Mouse (Mus musculus): ENCODE data around the gene Eno2. TPM values are rescaled to one million over a fixed set of nuclear protein-coding genes. Genes with fewer than 3 reads are reported as not detected.
"Not testable (repeated sequence)": the region's sequence is repeated elsewhere in the genome, so short reads cannot be mapped to it uniquely, and the experiment has no call there.

The Eno2 gene
- total RNA-seq (2021) = 1,000 to 10,000 TPM in 1 of 2 experiments, 100 to 1,000 TPM in 1; 956 to 1,045 TPM

- DNase-seq = peak; percentile 70 to 73
Observed at GRCm38 (mm10) chr6:124769101-124769765, at the start of gene Eno2. Eno2 (minus strand) TSS chr6:124769673.

GRCm38 (mm10) chr6:124817971-124818370, 48.5 kb upstream of the Eno2 start:
- DNase-seq = no peak

GRCm38 (mm10) chr6:124817563-124817962, 48.1 kb upstream of the Eno2 start:
- peak in 1 of 2 experiments; percentile 5 for DNase-seq

DNA sequence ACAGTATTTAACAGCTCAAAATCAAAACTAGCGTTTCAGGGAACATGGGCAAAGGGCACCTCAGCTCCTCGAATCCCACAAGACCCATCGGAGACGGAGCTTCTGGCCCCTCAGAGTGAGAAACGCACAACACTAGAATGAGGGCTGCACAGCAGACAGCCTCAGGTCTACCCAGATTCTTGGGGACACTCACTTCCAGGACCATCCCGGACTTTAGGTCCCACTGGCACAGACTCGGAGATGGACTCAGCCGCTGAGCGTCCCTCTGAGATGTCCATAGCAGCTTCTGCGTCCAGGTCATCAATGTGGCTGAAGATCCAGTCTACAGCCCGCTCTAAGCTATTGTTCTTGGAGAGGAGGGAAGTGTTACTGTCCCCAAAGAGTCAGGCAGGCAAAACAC, 47.7 kb upstream of the Eno2 start:
- peak in 1 of 2 experiments; percentile 2 for DNase-seq

GRCm38 (mm10) chr6:124816611-124817010, 47.1 kb upstream of the Eno2 start:
- DNase-seq = no peak

DNA sequence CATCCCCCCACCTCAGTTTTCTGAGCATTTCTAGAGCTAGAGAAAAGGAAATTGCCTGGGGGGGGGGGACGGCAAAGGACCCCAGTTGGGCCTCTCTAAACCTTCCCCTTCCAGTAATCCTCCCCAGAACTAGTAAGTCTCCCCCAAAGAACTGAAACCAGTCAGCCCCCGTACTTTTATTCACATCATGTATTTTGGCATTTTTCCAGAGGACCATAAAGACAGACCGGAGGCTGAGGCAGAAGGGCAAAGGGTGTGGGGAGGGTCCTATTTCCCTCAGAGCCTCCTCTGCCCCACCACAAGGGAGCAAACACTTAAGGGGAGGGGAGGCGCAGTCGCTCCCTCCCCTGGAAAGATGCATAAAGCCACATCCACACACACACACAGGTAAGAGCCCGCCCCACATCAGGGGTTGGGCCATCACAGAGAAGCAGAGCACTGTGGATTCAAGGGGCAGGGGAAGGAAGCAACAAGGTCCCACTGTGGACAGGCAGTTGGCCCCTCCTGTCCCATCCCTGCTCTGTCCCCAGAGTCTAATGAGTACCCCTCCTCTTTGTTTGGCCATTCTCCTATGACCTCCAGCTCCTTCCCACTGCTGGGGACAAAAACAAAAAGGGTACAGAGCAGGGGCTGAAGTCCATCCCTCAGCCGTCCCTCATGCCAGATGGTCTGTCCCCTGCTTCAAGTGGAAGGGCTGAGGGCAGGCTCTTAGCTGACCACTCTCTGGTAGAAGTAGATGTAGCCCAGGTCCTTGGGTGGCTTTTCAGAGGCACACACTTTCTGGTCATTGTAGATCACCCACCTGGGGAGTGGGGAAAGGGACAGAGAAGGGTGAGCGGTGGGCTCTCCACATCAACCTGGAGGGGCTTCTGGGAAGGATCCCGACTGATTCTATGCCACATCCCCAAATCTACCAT, 45.6 kb upstream of the Eno2 start:
- DNase-seq = no peak

DNA sequence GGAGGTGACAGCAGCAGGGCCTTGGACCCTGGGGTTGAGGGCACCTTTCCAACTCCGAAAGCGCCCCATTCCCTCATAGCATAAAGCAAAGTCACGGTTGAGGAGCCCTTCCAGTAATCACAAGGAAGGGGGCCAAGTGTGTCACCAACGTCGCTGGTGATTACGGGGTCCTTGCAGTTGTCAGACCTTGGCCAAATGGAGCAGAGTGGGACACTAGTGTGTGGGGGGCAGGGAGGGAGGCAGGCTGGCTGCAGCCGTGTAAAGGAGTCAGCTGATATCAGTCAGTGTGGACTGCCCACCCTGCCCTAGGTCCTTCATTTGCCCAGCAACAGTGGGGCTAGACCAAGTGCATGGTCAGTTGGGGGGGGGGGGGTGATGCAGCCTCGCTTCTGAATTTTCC, 45.0 kb upstream of the Eno2 start:
- DNase-seq = peak in 1 of 2 experiments; percentile 45

GRCm38 (mm10) chr6:124813933-124814332, 44.5 kb upstream of the Eno2 start, which contains the start of gene Tpi1:
Tpi1 (minus strand) TSS chr6:124814296.
- DNase-seq = peak; percentile 90 to 91

DNA sequence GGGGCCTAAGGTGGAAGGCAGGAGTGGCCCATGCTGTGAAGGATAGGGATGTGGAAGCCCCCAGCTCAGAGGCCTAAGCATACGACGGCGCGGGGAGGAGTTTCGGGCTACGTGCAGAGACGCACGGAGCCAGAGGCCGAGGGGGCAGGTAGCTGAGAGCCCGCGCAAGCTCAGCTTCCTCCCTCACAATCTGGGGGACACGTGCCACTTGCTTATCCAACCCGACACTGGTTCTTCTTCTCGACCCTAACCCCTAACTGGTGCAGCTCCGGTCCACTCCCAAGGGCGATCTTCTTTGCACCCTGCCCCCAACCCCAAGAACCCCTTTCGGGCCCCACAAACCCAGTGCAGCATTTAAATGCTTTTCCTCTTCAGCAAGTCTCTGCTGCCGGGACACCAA, 44.0 kb upstream of the Eno2 start:
- peak; percentile 68 to 74 for DNase-seq

DNA sequence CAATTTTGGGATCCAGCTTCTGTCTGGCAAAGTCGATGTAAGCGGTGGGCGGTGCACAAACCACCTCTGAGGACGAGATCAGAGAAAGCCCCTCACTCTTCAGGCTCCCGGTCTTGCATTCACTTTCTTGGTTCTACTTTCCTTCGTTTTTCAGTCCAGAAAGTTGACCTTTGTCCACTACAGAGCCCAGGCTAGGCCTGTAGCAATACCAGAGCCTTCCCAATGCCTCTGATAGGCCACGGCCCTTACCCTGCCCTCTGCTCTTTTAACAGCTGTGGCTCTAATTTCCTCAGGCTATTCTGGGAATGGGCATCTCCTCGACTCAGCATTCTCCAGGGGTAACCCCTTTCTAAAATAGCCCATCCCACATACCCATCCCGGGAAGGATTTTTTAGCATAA, 43.4 kb upstream of the Eno2 start:
- no peak for DNase-seq

- peak in 1 of 2 experiments; percentile 1 for DNase-seq
Observed at GRCm38 (mm10) chr6:124811701-124812560, 42.5 kb upstream of the Eno2 start.

DNA sequence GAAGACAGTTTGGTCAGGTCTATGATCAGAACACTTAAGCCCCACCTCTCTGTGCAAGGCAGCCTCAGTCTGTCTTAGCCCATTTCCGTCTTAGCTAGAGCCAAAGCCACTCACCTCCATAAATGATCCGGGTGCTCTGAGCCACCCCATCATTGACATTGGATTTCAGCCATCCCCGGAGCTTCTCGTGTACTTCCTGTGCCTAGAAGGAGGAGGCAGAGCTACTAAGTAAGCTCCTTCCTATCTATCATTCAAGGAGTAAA, 41.9 kb upstream of the Eno2 start:
- peak in 1 of 2 experiments; percentile 1 for DNase-seq

- not testable (repeated sequence) for DNase-seq
Observed at GRCm38 (mm10) chr6:124810566-124811402, 41.3 kb upstream of the Eno2 start.

DNA sequence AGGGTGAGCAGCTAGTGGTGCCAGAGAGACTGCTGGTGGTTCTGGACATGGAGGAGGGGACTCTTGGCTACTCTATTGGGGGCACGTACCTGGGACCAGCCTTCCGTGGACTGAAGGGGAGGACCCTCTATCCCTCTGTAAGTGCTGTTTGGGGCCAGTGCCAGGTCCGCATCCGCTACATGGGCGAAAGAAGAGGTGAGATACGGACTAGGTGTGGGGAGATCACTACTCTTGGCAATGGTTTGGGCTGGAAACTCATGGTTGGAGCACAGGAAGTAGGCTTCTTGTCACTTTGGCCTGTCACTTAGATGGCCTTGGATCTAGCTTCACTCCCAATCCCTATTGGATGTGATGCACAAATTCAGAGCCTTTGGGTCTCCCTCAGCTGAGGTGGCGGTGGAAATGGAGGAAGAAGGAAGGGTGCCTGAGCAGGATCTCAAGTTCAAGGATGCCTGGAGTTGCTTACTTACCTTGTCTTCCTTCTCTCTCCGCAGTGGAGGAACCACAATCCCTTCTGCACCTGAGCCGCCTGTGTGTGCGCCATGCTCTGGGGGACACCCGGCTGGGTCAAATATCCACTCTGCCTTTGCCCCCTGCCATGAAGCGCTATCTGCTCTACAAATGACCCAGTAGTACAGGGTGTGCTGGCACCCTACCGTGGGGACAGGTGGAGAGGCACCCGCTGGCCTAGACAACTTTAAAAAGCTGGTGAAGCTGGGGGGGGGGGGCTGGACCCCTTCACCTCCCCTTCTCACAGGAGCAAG, 40.5 kb upstream of the Eno2 start:
- DNase-seq = no peak

DNA sequence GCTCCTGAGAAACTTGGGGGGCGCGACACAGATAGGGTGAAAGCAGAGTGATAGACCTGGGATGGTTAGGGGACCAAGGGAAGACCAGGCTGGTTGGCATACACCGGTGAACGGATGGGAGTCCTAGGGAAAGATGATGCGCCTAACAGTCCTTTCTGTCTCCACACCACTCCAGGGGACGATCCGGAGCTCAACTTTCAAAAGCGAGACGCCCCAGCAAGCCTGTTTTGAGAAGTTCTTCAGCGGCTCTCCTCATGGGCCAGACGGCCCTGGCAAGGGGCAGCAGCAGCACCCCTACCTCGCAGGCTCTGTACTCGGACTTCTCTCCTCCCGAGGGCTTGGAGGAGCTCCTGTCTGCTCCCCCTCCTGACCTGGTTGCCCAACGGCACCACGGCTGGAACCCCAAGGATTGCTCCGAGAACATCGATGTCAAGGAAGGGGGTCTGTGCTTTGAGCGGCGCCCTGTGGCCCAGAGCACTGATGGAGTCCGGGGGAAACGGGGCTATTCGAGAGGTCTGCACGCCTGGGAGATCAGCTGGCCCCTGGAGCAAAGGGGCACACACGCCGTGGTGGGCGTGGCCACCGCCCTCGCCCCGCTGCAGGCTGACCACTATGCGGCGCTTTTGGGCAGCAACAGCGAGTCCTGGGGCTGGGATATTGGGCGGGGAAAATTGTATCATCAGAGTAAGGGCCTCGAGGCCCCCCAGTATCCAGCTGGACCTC, 39.7 kb upstream of the Eno2 start:
- peak; percentile 64 to 67 for DNase-seq

GRCm38 (mm10) chr6:124808358-124809012, 39.0 kb upstream of the Eno2 start, which contains the start of gene Spsb2:
Spsb2 (plus strand) TSS chr6:124808661.
- peak in 1 of 2 experiments; percentile 53 for DNase-seq

GRCm38 (mm10) chr6:124807986-124808357, 38.5 kb upstream of the Eno2 start:
- DNase-seq = no peak

- no peak for DNase-seq
Observed at GRCm38 (mm10) chr6:124807366-124807765, 37.9 kb upstream of the Eno2 start.

- DNase-seq = no peak
Observed at GRCm38 (mm10) chr6:124806446-124807140, 37.1 kb upstream of the Eno2 start.

All from layer of hippocampus, postnatal 36 days (tissue).